In the genomic region with DNA sequence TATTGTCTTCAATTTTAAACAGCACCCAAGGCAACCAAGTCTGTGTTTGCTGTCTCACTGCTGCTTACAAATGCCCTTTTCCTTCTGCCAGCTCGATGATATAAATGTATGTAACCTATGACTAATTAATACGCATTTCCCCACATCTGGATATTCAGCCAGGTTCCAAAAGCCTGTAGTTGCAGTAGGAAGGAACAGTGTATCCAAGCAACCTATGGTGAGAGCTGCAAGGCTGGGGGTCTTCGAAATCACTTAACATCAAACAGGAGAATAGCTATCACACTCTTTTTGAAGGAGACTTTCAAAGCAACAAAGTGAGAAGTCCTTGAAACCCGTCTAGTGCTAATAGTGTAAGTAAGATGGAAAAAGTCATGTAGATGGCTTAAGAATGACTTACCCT, we compare ENCODE assay signal across 10 mouse cellular contexts.
DNase-seq lines count a peak whose midpoint lies in the region; ATAC-seq and TF ChIP-seq lines count a peak whose summit lies in the region.
"Had no signal": no experiment of that assay in that cellular context is flagged by ENCODE, and none has a peak within 500 bp of the region (broad histone marks: within the 10 kb centered on the region; RNA-seq: fewer than 3 reads in every experiment).

No protein-coding gene starts in this region.

- H3K27me3 ChIP-seq in hindbrain, embryonic 11.5 days (ENCODE audit: control insufficient read depth, insufficient read depth, low read length), result no peaks in the 10 kb centered on the region
- H3K27me3 ChIP-seq in midbrain, embryonic 12.5 days, result peaks cover 4% of the 10 kb centered on the region; the same call in 1 of the 2 replicates

- H3K9ac ChIP-seq in hindbrain, embryonic 11.5 days (ENCODE audit: low read depth, low read length), result no peak overlapping the region
- no peak overlapping the region for H3K9ac ChIP-seq in midbrain, embryonic 12.5 days (replicated peaks)

- peak; percentile 22; the same call in 1 of the 2 replicates for ATAC-seq in hindbrain, embryonic 11.5 days (ENCODE audit: low FRiP score)
- peak; percentile 24 for ATAC-seq in midbrain, embryonic 12.5 days (ENCODE audit: low FRiP score, low read depth)
- ATAC-seq in megakaryocyte progenitor cell, adult 5-6 weeks (replicated peaks; ENCODE audit: poor library complexity), result no peak

- no peaks in the 10 kb centered on the region for H3K9me3 ChIP-seq in hindbrain, embryonic 11.5 days (ENCODE audit: control insufficient read depth, low read length)
- no peaks in the 10 kb centered on the region for H3K9me3 ChIP-seq in midbrain, embryonic 12.5 days

- DNase-seq in layer of hippocampus, adult 2 months (ENCODE audit: low spot score in 2 of 2), result no peak
- no peak for DNase-seq in layer of hippocampus, adult 9-11 months
- no peak for DNase-seq in hindbrain, embryonic 11.5 days (ENCODE audit: low spot score)
- no peak for DNase-seq in urinary bladder, postnatal 4 days (ENCODE audit: low spot score in 2 of 2)
- DNase-seq in lung, adult 18-20 months, result no peak
- no peak for DNase-seq in spleen, postnatal 14 days (ENCODE audit: low spot score in 2 of 2)
- DNase-seq: gastrocnemius, postnatal 14 days; kidney, adult 9 months had no signal

- no peak for TF ChIP-seq CTCF in layer of hippocampus, adult 2 months (conservative IDR thresholded peaks at IDR 0.05)

- H3K4me2 ChIP-seq in hindbrain, embryonic 11.5 days (replicated peaks; ENCODE audit: low read depth, low read length), result no peak overlapping the region
- no peak overlapping the region for H3K4me2 ChIP-seq in midbrain, embryonic 12.5 days (replicated peaks)

- 0 out of 2 replicates have a peak, but pooled peaks cover 2% of the 10 kb centered on the region for H3K4me1 ChIP-seq in hindbrain, embryonic 11.5 days (replicated peaks; ENCODE audit: control insufficient read depth, insufficient read depth, low read length)
- peaks cover 28% of the 10 kb centered on the region for H3K4me1 ChIP-seq in midbrain, embryonic 12.5 days

- H3K36me3 ChIP-seq in hindbrain, embryonic 11.5 days (ENCODE audit: control insufficient read depth, insufficient read depth, low read length), result no peaks in the 10 kb centered on the region
- H3K36me3 ChIP-seq in midbrain, embryonic 12.5 days, result no peaks in the 10 kb centered on the region

- 52% methylated on average over 4 of the region's 4 CpGs for WGBS in hindbrain, embryonic 11.5 days
- 48% methylated on average over 4 of the region's 4 CpGs for WGBS in midbrain, embryonic 12.5 days

- H3K27ac ChIP-seq in layer of hippocampus, adult 2 months, result peak overlapping the region; percentile 95
- H3K27ac ChIP-seq in hindbrain, embryonic 11.5 days (ENCODE audit: low read depth, low read length), result no peak overlapping the region
- H3K27ac ChIP-seq in midbrain, embryonic 12.5 days (replicated peaks), result no peak overlapping the region

- H3K4me3 ChIP-seq in layer of hippocampus, adult 2 months, result peak overlapping the region; percentile 42
- H3K4me3 ChIP-seq in hindbrain, embryonic 11.5 days (ENCODE audit: low read depth, low read length), result no peak overlapping the region
- no peak overlapping the region for H3K4me3 ChIP-seq in midbrain, embryonic 12.5 days
